Mouse (Mus musculus): ENCODE data around the gene Fbxo34.

DNA sequence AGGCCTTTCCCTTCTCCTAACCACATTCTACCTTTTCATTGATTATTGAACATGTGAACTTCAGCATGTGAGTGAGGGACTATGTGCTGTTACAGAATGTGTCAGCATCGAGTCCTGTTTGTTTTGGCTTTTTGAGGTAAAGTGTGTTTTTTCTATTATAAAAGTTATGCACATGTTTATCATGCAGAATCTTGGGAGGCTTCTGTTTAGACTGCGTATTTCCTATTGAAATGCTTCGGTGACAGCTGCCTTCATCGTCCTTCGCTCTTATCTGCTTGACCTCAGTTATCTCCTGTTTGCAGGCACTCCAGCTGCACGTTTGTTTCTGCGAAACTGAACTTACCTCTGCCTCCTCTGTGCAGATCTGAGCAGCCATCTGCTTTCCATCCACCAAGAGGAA, 72.1 kb downstream of the Fbxo34 start:
- TF ChIP-seq CTCF (IDR thresholded peaks at IDR 0.05; ENCODE audit: control insufficient read depth, insufficient read depth, low read length) = no peak
- TF ChIP-seq POLR2A (IDR thresholded peaks at IDR 0.05; ENCODE audit: borderline replicate concordance, control insufficient read depth, low read depth, low read length) = no peak
